Mouse (Mus musculus) heart, postnatal 0 days (tissue): Measurements from ENCODE around the gene Phf11c.

ENCODE experiments used
- CTCF ChIP-seq: IDR thresholded peaks from 2 replicates; pipeline ENCODE4 v1.5.1; 2016; ENCODE audit warnings: antibody characterized with exemption, control low read depth, low read depth
- EP300 ChIP-seq: IDR thresholded peaks from 2 replicates; pipeline ENCODE4 v1.6.1; 2016; ENCODE audit warnings: antibody characterized with exemption, low read depth

DNA sequence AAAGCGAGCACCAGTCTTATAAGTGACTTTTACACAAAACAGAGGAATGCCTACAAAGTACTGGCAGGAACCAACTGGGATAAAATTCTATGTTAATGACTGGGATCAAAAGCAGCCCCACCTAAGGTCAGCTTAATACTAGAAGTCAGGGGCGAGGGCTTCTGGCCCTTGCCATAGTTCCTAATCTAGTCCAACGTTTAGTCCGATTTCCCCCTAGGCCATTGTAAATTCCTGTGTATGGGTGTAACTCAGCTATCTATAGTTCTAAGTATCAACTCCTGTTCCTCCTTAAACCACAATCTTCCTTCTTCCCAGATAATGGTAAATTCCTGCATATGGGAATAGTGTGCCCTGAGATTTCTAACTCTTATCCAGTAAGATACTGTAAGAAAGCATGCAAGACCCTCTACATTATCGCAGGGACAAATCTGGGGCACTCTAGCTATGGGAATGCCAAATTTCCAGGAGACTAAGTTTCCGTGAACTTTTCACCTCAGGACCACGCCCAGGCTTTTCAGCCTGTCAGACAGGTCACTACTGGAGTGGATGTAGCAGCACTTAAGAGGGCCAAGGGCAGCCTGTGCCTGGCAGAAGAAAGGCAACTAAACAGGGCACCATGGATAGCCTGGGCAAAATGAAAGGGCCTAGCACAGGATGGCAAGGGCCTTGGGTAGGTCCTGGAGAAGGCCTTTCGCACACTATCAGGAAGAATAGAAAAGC is 28.6 kb downstream of the Phf11c start:
- TF ChIP-seq CTCF (no peak), EP300 (no peak)
